Mouse (Mus musculus) spleen, postnatal 36 days (tissue): ENCODE results near the gene Epb41l1.
"Not testable (repeated sequence)": the region's sequence is repeated elsewhere in the genome, so short reads cannot be mapped to it uniquely, and the experiment has no call there.

ENCODE experiments used
- DNase-seq, 2 experiments: peaks; one replicate each; pipeline ENCODE4 v3.0.0; 2022; ENCODE audit warnings: low spot score in 2 of 2, mixed read lengths in 1 of 2

The Epb41l1 gene

GRCm38 (mm10) chr2:156420694-156421380 is at the start of gene Epb41l1:
Gene Epb41l1 (plus strand): TSS chr2:156420909.
- no peak for DNase-seq

- DNase-seq, result no peak
These were observed 43.8 kb upstream of the Epb41l1 start for GRCm38 (mm10) chr2:156376956-156377355.

- DNase-seq, result no peak
These were observed 40.8 kb upstream of the Epb41l1 start for GRCm38 (mm10) chr2:156379929-156380328.

GRCm38 (mm10) chr2:156381350-156381749 is 39.4 kb upstream of the Epb41l1 start:
- no peak for DNase-seq

- DNase-seq, result peak; percentile 66 to 72
These were observed 28.1 kb upstream of the Epb41l1 start for GRCm38 (mm10) chr2:156392461-156393154.

GRCm38 (mm10) chr2:156393155-156393828 is 27.4 kb upstream of the Epb41l1 start:
- DNase-seq, result no peak

GRCm38 (mm10) chr2:156394282-156394681 is 26.4 kb upstream of the Epb41l1 start:
- DNase-seq, result no peak

GRCm38 (mm10) chr2:156396096-156396495 is 24.6 kb upstream of the Epb41l1 start:
- no peak for DNase-seq

- DNase-seq, result no peak
These were observed 22.7 kb upstream of the Epb41l1 start for GRCm38 (mm10) chr2:156397988-156398387.

- no peak for DNase-seq
These were observed 21.2 kb upstream of the Epb41l1 start for GRCm38 (mm10) chr2:156399485-156399884.

- peak; percentile 69 to 71 for DNase-seq
These were observed 19.4 kb upstream of the Epb41l1 start for GRCm38 (mm10) chr2:156401331-156401730.

- DNase-seq, result no peak
These were observed 18.7 kb upstream of the Epb41l1 start for GRCm38 (mm10) chr2:156402036-156402435.

GRCm38 (mm10) chr2:156406987-156407386 is 13.7 kb upstream of the Epb41l1 start:
- no peak for DNase-seq

- DNase-seq, result no peak
These were observed 12.5 kb upstream of the Epb41l1 start for GRCm38 (mm10) chr2:156408168-156408567.

- DNase-seq, result not testable (repeated sequence)
These were observed 9.4 kb upstream of the Epb41l1 start for GRCm38 (mm10) chr2:156411348-156411747.

GRCm38 (mm10) chr2:156414996-156415395 is 5.7 kb upstream of the Epb41l1 start:
- DNase-seq, result no peak

- no peak for DNase-seq
These were observed 5.0 kb upstream of the Epb41l1 start for GRCm38 (mm10) chr2:156415674-156416073.

GRCm38 (mm10) chr2:156417194-156417593 is 3.5 kb upstream of the Epb41l1 start:
- no peak for DNase-seq

GRCm38 (mm10) chr2:156418467-156418866 is 2.2 kb upstream of the Epb41l1 start:
- no peak for DNase-seq

GRCm38 (mm10) chr2:156420327-156420693 is 399 bp upstream of the Epb41l1 start:
- no peak for DNase-seq

GRCm38 (mm10) chr2:156421381-156422110 is 837 bp downstream of the Epb41l1 start:
- DNase-seq, result peak in 1 of 2 experiments; percentile 13

- DNase-seq, result no peak
These were observed 1.9 kb downstream of the Epb41l1 start for GRCm38 (mm10) chr2:156422631-156423030.
